Mouse (Mus musculus) neural tube, embryonic 13.5 days (tissue): ENCODE results near the gene Antxr2. TPM values are rescaled to one million over a fixed set of nuclear protein-coding genes. Genes with fewer than 3 reads are reported as not detected.

Source experiments
- ATAC-seq: fragments of 200-750 bp; cut with Nextera tagmentation; 2 replicates; pipeline ENCODE4 v1.8.0; 2017; ENCODE audit warnings: low read depth, mild to moderate bottlenecking, moderate TSS enrichment, moderate library complexity
- H3K27ac ChIP-seq: fragments of 300-500 bp; sonication (generic); replicated peaks from 2 replicates; pipeline ENCODE4 v1.5.1; 2015; ENCODE audit warnings: moderate library complexity, mild to moderate bottlenecking, inconsistent platforms
- H3K27me3 ChIP-seq: fragments of 300-500 bp; sonication (generic); 2 replicates; pipeline ENCODE4 v1.6.1; 2015; ENCODE audit warnings: mild to moderate bottlenecking, inconsistent platforms
- H3K36me3 ChIP-seq: fragments of 300-500 bp; sonication (generic); 2 replicates; pipeline ENCODE4 v1.6.1; 2015; ENCODE audit warnings: mild to moderate bottlenecking, inconsistent platforms
- H3K4me1 ChIP-seq: fragments of 300-500 bp; sonication (generic); replicated peaks from 2 replicates; pipeline ENCODE4 v1.6.1; 2015; ENCODE audit warnings: inconsistent platforms
- H3K4me2 ChIP-seq: fragments of 300-500 bp; sonication (generic); 2 replicates; pipeline ENCODE4 v1.6.1; 2015; ENCODE audit warnings: inconsistent platforms, mild to moderate bottlenecking, moderate library complexity
- H3K4me3 ChIP-seq: fragments of 300-500 bp; sonication (generic); 2 replicates; pipeline ENCODE4 v1.5.1; 2015; ENCODE audit warnings: mild to moderate bottlenecking, inconsistent platforms
- H3K9ac ChIP-seq: fragments of 300-500 bp; sonication (generic); 2 replicates; pipeline ENCODE4 v1.6.1; 2015; ENCODE audit warnings: moderate library complexity, mild to moderate bottlenecking, inconsistent platforms
- H3K9me3 ChIP-seq: fragments of 300-500 bp; sonication (generic); 2 replicates; pipeline ENCODE4 v1.6.1; 2016; ENCODE audit warnings: inconsistent platforms
- WGBS: fragments of 180-500 bp; shearing (Covaris S2); methylation state at CpG from one replicate; pipeline ENCODE4 v1.1.7; 2015; 5-methylcytosine and 5-hydroxymethylcytosine counted together
- polyA plus RNA-seq: library from polyadenylated mRNA; unstranded; fragments of >200 nt; fragmentation: Nextera tagmentation; extraction: Ambion mirVana; gene quantifications from 2 replicates; pipeline ENCODE4 v1.2.1, GENCODE M21; 2015

Antxr2 gene
- 11.6 and 13.8 TPM in 2 replicates for polyA plus RNA-seq

DNA sequence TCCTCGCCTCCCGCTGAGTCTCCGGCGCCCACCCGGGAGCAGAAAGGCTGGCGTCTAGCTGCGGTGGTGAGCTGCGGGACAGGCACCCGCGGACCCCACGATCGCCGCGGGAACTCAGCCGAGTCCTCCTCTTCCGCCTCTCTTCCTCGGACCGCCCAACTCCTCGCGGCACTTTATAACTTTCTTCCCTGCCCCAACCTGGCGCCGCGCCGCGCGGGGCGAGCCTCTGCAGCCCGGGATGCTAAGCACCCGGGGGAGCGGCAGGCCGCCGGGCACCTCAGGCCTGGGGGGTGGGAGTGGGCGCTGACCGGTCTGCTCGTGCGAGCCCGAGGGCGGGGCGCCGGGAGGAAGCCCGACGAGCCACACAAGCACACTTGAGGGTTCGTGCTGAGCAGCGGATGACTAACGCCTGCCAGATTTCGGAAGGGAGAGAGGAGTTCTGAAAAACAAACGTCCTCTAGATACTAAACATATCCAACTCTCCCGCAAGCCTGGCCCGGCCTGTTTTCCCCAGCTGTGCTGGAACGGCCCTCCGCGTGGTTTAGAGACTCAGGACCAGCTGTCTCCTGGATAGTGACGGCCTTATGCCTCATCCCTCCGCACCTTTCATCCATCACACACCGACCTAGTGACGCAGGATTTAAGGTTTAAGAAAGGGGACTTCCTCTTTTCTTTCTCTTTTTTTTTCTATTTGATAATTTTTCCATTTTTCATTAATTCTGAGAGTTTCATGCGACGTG is at the start of gene Antxr2:
TSS of gene Antxr2 (minus strand) at position 142 of the 740 bp plus-strand sequence.
- peak within 1 kb of the TSS; percentile 82 for H3K9ac ChIP-seq
- H3K27ac ChIP-seq: peak within 1 kb of the TSS; percentile 72
- WGBS: 3% methylated on average over 58 of the region's 58 CpGs
- H3K36me3 ChIP-seq: no peaks in the 10 kb centered on the region
- H3K27me3 ChIP-seq: peaks cover 10% of the 10 kb centered on the region; the same call in 1 of the 2 replicates
- no peaks in the 10 kb centered on the region for H3K9me3 ChIP-seq
- peak; percentile 74 for ATAC-seq
- H3K4me1 ChIP-seq: peaks cover 30% of the 10 kb centered on the region
- H3K4me3 ChIP-seq: peak within 1 kb of the TSS; percentile 62
- H3K4me2 ChIP-seq: peak within 1 kb of the TSS; percentile 86

DNA sequence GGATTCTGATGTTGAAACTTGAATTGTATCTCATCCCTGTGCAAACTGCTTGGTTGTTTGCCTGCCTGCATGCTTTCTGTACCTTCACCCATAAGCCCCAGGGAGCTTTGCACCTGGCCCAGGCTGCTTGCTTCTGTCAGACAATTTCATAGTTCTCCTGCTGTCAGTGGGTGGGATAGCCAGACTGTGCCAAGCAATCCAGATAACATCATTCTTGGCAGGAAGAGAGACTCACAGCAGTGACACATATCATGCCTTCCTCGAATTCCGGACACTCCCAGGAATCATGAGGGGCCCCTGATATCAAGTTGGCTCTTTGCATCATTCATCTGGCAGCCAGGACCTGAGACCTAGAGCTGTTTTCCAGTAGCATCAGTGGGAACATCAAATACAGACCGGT is 45.8 kb upstream of the Antxr2 start:
- H3K9ac ChIP-seq: no peak overlapping the region
- WGBS: 70% methylated on average over 3 of the region's 3 CpGs

DNA sequence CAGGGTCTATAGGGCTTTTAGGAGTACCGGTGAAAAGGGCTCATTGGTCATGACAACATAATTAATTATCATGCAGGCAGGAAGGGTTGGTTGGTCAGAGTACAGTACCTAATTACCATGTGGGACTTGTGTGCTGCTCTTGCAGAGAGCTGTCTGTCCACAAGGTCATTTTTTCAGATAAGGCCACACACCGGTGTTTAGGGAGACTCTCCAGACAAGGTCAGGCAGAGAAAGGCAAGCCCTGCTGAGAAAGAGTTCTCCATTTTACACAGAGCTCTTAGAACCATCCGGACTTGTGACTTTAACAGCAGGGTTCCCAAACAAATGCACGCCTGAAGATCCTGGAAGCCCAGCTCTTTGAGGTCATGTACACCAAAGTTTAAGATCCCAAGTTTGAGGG is 38.3 kb upstream of the Antxr2 start:
- Histone ChIP-seq H3K27ac (no peak overlapping the region), H3K27me3 (no peaks in the 10 kb centered on the region), H3K4me3 (no peak overlapping the region), H3K4me2 (no peak overlapping the region), H3K36me3 (no peaks in the 10 kb centered on the region), H3K9me3 (no peaks in the 10 kb centered on the region), H3K9ac (no peak overlapping the region), H3K4me1 (0 out of 2 replicates have a peak, but pooled peaks cover 2% of the 10 kb centered on the region)
- WGBS: 58% methylated on average over 4 of the region's 4 CpGs
- no peak for ATAC-seq

More for the DNA sequence above, 45.8 kb upstream of the Antxr2 start:
- no peak overlapping the region for H3K27ac ChIP-seq
- no peaks in the 10 kb centered on the region for H3K4me1 ChIP-seq
- H3K27me3 ChIP-seq: no peaks in the 10 kb centered on the region
- H3K36me3 ChIP-seq: no peaks in the 10 kb centered on the region
- H3K4me2 ChIP-seq: no peak overlapping the region
- H3K4me3 ChIP-seq: no peak overlapping the region
- H3K9me3 ChIP-seq: no peaks in the 10 kb centered on the region
- ATAC-seq: no peak

DNA sequence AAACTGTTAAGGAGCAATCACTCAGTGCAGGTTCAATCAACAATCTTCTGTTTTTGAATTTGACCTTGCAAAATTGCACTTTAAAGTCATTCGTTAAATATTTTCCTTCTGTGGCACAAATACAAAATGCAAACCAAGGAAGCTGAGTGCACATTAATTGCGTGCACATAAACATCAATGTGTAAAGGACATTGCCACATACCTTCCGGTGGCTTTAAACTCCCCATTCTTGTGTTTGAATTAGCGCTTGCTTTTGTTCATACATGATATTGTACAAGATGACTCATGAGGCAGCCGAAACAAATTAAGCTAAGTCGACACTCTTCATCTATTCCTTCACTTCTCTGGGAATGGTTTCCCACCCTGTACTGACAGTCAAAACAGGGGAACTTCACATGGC is 24.4 kb upstream of the Antxr2 start:
- WGBS: 89% methylated on average over 6 of the region's 6 CpGs

DNA sequence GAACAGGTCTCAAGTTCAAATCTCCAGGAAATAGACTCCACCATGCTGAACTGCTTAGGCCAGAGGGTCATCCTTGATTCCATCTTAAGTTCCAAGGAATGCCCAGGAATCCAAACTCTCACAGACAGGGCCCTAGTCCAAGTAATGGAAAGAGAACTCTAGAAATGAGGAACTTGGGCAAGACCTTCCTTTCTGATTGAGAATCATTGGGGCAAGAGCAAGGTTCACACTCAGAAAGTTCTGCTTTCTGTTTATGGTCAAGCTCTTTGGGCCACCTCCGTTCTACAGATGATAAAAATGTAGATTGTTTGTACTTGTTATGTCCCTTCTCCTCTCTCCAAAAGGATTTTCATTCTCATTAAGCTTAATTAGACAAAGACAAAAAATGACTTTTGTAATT is 24.0 kb upstream of the Antxr2 start:
- ATAC-seq: no peak
- 91% methylated on average over 1 of the region's 1 CpGs for WGBS
- no peaks in the 10 kb centered on the region for H3K36me3 ChIP-seq

More for the DNA sequence above, 24.4 kb upstream of the Antxr2 start:
- no peak for ATAC-seq
- Histone ChIP-seq H3K27ac (no peak overlapping the region), H3K4me2 (no peak overlapping the region), H3K4me3 (no peak overlapping the region), H3K4me1 (no peaks in the 10 kb centered on the region), H3K9ac (no peak overlapping the region), H3K36me3 (no peaks in the 10 kb centered on the region), H3K27me3 (no peaks in the 10 kb centered on the region), H3K9me3 (no peaks in the 10 kb centered on the region)

DNA sequence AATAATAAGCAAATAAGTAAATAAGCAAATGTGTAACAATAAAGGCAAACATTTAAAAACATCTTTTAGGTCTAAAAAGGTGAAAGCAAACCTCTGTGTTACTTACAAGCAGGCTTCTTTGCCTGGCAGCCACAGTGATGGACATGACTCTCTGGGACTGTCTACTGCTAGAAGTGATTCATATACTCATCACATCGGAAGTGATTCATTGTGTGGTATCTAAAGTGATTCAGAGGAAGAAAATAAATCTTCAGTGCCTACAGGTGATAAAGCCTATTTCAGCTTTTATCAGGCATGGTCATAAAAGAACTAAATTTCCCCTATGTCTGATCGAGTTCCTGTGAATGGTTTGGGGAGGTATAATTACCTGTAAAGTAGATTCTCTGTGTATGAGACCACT is 4.1 kb upstream of the Antxr2 start:
- no peaks in the 10 kb centered on the region for H3K9me3 ChIP-seq
- no peak overlapping the region for H3K4me2 ChIP-seq
- no peaks in the 10 kb centered on the region for H3K36me3 ChIP-seq
- 75% methylated on average over 2 of the region's 2 CpGs for WGBS
- peaks cover 10% of the 10 kb centered on the region; the same call in 1 of the 2 replicates for H3K27me3 ChIP-seq
- ATAC-seq: no peak
- peaks cover 6% of the 10 kb centered on the region for H3K4me1 ChIP-seq
- H3K9ac ChIP-seq: no peak overlapping the region
- no peak overlapping the region for H3K4me3 ChIP-seq
- no peak overlapping the region for H3K27ac ChIP-seq

More for the DNA sequence above, 24.0 kb upstream of the Antxr2 start:
- H3K27me3 ChIP-seq: no peaks in the 10 kb centered on the region
- no peak overlapping the region for H3K4me3 ChIP-seq
- no peaks in the 10 kb centered on the region for H3K4me1 ChIP-seq
- no peak overlapping the region for H3K9ac ChIP-seq
- no peak overlapping the region for H3K4me2 ChIP-seq
- H3K9me3 ChIP-seq: no peaks in the 10 kb centered on the region
- no peak overlapping the region for H3K27ac ChIP-seq

DNA sequence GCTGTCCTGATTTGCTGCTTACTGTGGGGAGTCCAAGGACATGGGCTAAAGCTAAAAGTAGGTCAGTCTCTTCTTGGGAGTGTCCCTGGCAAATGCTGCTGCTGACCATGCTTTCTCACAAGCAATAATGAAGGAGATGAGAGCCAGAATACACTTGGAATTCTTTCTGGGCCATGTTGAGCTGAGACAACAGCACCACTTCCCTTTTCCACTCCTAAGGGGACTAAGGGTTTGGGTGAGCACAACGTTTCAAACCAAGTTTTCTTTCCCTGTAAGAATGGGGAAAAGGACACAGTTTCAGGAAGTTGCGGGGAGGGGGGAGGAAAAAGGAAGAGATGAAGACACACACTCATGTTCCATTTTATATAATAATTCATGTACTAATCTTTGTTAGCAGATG is 3.4 kb upstream of the Antxr2 start:
- Histone ChIP-seq H3K4me3 (no peak overlapping the region), H3K4me2 (no peak overlapping the region), H3K4me1 (peaks cover 13% of the 10 kb centered on the region), H3K9me3 (no peaks in the 10 kb centered on the region), H3K9ac (no peak overlapping the region), H3K27me3 (peaks cover 10% of the 10 kb centered on the region; the same call in 1 of the 2 replicates), H3K27ac (no peak overlapping the region), H3K36me3 (no peaks in the 10 kb centered on the region)
- ATAC-seq: no peak
- WGBS: 80% methylated on average over 2 of the region's 2 CpGs

DNA sequence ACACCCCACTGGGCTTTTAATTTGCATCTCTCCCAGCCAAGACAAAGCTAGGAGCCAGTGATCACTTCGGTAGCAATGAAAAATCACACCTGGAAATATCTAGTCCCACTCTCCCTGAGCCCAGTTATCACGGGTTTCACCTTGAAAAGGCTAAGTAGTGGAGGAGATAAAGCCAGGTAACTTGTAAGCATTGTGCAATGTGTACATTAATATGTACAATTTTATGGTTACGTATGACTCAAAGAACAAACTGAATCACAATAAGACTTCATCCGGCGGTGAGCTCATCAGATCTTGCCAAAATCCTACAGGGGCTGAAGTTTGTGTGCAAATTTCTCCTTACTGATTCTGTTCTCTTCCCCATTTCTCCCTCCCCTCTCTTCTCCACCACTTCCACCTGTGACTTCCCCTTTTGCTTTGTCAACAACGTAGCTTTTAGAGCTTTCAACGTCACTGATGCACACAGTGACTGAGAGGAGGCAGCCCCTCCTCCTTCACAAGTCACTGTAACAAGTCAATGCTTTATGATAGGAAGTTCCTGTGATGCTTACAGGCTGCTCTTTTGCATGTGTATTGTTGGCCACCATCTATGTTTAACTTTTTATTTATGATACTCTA is 2.1 kb upstream of the Antxr2 start:
- WGBS: 76% methylated on average over 7 of the region's 7 CpGs

DNA sequence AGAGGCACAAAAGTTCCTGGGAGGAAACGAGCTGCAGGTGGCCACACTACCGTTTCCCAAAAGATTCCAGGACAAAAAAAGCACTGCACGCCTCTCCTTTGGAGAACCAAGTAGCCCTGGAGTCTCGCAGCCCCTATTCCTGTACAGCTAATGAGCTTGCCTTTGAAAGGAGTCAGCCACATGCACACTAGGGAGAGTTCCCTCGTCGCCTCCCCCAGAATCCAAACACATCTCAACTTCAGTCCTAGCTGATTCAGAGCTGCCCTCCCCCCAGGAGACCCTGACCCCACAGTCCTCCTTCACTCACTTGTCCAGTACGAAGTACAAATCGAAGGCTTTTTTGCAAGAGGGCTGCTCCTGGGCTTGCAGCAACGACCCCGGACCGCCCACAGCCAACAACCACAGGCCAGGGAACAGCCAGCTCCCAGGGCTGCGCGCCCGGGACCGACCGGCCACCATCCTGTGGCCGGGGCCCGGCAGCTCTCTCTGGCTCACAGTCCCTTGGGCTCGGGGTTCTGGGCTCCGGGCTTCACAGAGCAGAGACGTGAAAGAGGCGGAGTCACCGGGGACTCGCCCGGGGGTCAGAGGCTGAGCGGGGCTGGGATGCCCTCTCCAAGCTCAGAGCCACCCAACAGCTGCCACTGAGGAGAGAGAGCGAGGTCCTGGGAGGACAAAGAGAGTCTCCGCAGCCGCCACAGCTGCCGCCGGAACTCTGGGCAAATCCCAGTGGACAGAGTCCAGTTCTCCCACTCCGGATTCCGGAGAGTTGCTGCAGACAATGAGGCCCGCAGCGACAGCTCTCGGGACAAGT is 547 bp downstream of the Antxr2 start:
- peak overlapping the region; percentile 86 for H3K4me2 ChIP-seq
- H3K9ac ChIP-seq: peak overlapping the region; percentile 82
- no peaks in the 10 kb centered on the region for H3K9me3 ChIP-seq
- H3K4me3 ChIP-seq: peak overlapping the region; percentile 62
- under 1% methylated on average over 36 of the region's 36 CpGs for WGBS
- peaks cover 10% of the 10 kb centered on the region; the same call in 1 of the 2 replicates for H3K27me3 ChIP-seq
- no peaks in the 10 kb centered on the region for H3K36me3 ChIP-seq
- H3K27ac ChIP-seq: peak overlapping the region; percentile 72
- H3K4me1 ChIP-seq: peaks cover 30% of the 10 kb centered on the region
- ATAC-seq: peak; percentile 90

More for the DNA sequence above, 2.1 kb upstream of the Antxr2 start:
- Histone ChIP-seq H3K4me1 (peaks cover 24% of the 10 kb centered on the region), H3K27ac (no peak overlapping the region), H3K4me3 (no peak overlapping the region), H3K4me2 (no peak overlapping the region), H3K9ac (no peak overlapping the region), H3K36me3 (no peaks in the 10 kb centered on the region), H3K9me3 (no peaks in the 10 kb centered on the region), H3K27me3 (peaks cover 10% of the 10 kb centered on the region; the same call in 1 of the 2 replicates)
- ATAC-seq: no peak

DNA sequence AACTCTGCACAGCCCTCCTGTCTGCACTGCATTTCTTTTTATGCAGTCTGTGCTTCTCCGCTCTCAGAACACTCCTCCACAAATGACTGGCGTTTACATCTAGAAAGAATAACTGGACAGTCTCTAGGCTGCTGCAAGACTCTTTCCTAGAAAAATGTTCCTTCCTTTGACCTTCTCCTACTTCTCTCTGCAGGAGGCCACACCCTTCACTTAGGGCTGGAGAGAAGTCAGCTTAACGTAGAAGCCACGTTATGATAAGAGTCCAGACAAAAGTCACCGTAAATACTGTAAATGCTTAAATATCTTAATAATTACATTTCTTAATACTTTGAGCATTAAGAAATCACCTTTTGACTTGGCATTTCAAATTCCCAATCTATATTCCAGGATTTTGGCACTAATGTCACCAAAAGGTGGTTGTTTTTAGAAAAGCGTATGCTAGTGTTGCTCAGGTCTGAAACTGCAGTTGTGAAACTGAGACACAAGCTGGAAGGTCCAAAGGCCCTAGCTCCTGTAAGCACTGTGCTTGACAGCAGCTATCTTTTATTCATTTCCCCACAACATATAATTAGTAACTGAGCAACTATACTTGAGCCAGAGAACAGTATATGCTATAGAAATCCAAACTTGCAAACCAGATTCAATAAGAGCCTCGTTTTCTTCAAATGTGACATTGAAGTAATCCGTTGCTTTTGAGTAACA is 3.0 kb downstream of the Antxr2 start:
- Histone ChIP-seq H3K27me3 (peaks cover 7% of the 10 kb centered on the region; the same call in 1 of the 2 replicates), H3K36me3 (no peaks in the 10 kb centered on the region), H3K4me3 (no peak overlapping the region), H3K9ac (no peak overlapping the region), H3K9me3 (no peaks in the 10 kb centered on the region), H3K27ac (0 out of 2 replicates have a peak overlapping the region, but pooled peaks have one; percentile 18), H3K4me2 (peak overlapping the region; percentile 35), H3K4me1 (peaks cover 30% of the 10 kb centered on the region)
- WGBS: 74% methylated on average over 8 of the region's 8 CpGs
- no peak for ATAC-seq

DNA sequence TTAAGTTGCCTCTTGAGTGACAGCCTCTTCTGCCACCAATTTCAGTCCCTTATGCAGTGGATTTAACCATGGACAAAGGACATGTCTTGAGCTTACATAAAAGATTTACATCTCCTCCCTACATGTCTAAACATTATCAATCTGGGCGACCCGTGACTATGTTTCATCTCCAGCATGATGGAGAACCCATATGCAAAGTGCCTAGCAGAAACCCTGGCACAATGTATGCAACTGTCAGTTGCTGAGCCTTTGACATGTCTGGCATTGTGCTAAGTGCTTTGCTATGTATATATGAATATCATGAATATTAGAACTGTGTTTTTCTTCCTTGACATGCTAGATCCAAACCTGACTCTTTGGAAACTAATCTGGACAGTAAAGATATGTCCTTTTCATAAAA is 4.9 kb downstream of the Antxr2 start:
- ATAC-seq: no peak
- Histone ChIP-seq H3K9me3 (no peaks in the 10 kb centered on the region), H3K36me3 (no peaks in the 10 kb centered on the region), H3K9ac (no peak overlapping the region), H3K4me2 (no peak overlapping the region), H3K4me3 (no peak overlapping the region), H3K27ac (no peak overlapping the region), H3K27me3 (no peaks in the 10 kb centered on the region), H3K4me1 (peaks cover 30% of the 10 kb centered on the region)
- WGBS: 88% methylated on average over 2 of the region's 2 CpGs
